Mouse (Mus musculus) ES-E14 (cell line): ENCODE measurements around the gene Fhl2. TPM values are rescaled to one million over a fixed set of nuclear protein-coding genes. Genes with fewer than 3 reads are reported as not detected.

Experiments
- DNase-seq: peaks from one replicate; pipeline ENCODE4 v3.0.0-alpha.2; 2013; ENCODE audit warnings: low read depth, low spot score
- H3K27ac ChIP-seq: 2 replicates; pipeline ENCODE4 v1.5.1; 2012; ENCODE audit warnings: low read depth, mild to moderate bottlenecking, low read length, moderate library complexity, mixed read lengths; ENCODE audit not compliant: poor library complexity, insufficient read depth, severe bottlenecking
- H3K36me3 ChIP-seq: 2 replicates; pipeline ENCODE4 v1.6.1; 2012; ENCODE audit warnings: mild to moderate bottlenecking, low read length, moderate library complexity, mixed read lengths; ENCODE audit not compliant: control insufficient read depth, poor library complexity, insufficient read depth, severe bottlenecking
- H3K4me1 ChIP-seq, 2 experiments: fragments of 150-350 bp in 1 of 2; sonication (generic) in 1 of 2; 2 replicates each; pipeline ENCODE4 v1.6.1; 2012; ENCODE audit warnings: low read length in 2 of 2, mild to moderate bottlenecking in 1 of 2, mixed read lengths in 1 of 2; ENCODE audit not compliant: control insufficient read depth in 2 of 2, insufficient read depth in 2 of 2, poor library complexity in 1 of 2
- H3K4me3 ChIP-seq, 2 experiments: fragments of 150-350 bp in 1 of 2; sonication (generic) in 1 of 2; 2 replicates each; pipeline ENCODE4 v1.5.1; 2012; ENCODE audit warnings: low read length in 2 of 2, low read depth in 1 of 2, mild to moderate bottlenecking in 1 of 2, mixed read lengths in 1 of 2; ENCODE audit not compliant: insufficient read depth in 1 of 2, poor library complexity in 1 of 2, severe bottlenecking in 1 of 2
- H3K9ac ChIP-seq: 2 replicates; pipeline ENCODE4 v1.6.1; 2012; ENCODE audit warnings: low read depth, mild to moderate bottlenecking, low read length, mixed read lengths; ENCODE audit not compliant: poor library complexity, insufficient read depth, severe bottlenecking
- H3K9me3 ChIP-seq: fragments of 150-350 bp; sonication (generic); 2 replicates; pipeline ENCODE4 v1.6.1; 2012; ENCODE audit warnings: low read depth, mild to moderate bottlenecking, low read length; ENCODE audit not compliant: control insufficient read depth, insufficient read depth
- CHD2 ChIP-seq: IDR thresholded peaks from 2 replicates; pipeline ENCODE4 v1.6.1; 2014; ENCODE audit warnings: mild to moderate bottlenecking, low read depth, low read length, inconsistent platforms
- HCFC1 ChIP-seq: IDR thresholded peaks from 2 replicates; pipeline ENCODE4 v1.6.1; 2012; ENCODE audit warnings: low read length, inconsistent platforms, borderline replicate concordance; ENCODE audit not compliant: insufficient read depth
- MAFK ChIP-seq: IDR thresholded peaks from 2 replicates; pipeline ENCODE4 v1.6.1; 2014; ENCODE audit warnings: mild to moderate bottlenecking, low read depth, low read length, inconsistent platforms; ENCODE audit not compliant: insufficient read depth
- ZC3H11A ChIP-seq: IDR thresholded peaks from 2 replicates; pipeline ENCODE4 v1.6.1; 2012; ENCODE audit warnings: low read depth, mild to moderate bottlenecking, inconsistent platforms, low read length, borderline replicate concordance
- ZNF384 ChIP-seq: IDR thresholded peaks from 2 replicates; pipeline ENCODE4 v1.6.1; 2012; ENCODE audit warnings: low read depth, low read length, inconsistent platforms
- in situ Hi-C, 2 experiments: fragments of 600-800 bp; cut with MboI; formaldehyde crosslinking; loops; one replicate each; pipeline ENCODE4 v1.15.1; 2025; ENCODE audit warnings: low sequenced_read_pairs in 2 of 2, inconsistent platforms in 1 of 2; ENCODE audit not compliant: unreplicated experiment in 2 of 2
- total RNA-seq: library from RNA; depleted of rRNA; stranded (reverse); fragments of 300-350 nt; gene quantifications from 2 replicates; pipeline ENCODE4 v1.2.3, GENCODE M21; 2012

Gene Fhl2
- total RNA-seq, 1 experiment: 27.4 TPM

DNA sequence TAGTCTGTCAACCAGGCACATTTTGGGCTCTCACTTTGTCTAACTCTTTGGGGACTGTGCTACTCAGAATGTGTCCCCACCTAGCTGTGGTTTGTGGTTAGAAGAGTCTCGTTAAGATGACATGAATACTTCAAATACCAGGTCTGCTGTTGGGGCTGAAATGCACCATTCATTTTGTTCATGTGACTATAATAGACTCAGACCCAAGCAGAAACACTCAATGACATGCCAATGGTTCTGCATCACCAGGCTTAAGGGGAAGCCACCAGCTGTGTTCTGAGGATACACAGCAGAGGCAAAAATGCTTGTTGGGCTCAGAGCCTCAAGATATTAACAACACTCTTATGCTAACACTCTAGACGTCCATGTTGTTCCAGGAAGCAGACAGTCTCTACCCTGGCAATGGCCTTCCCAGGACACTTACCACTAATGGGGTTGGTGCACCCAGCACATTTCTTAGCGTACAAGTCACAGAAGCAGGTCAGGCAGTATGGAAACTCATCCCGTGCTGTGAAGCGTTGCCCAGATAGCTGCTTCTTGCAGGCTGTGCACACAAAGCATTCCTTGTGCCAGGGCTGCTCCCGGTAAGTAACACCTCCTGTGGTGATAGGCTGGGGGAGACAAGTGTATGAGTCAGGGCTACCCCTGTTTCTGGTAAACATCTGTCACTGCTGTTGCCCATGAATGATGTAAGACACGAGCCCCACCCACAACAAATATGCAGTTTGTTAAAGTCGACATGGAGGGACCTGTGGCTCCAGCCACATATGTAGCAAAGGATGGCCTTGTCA, 68.8 kb downstream of the Fhl2 start:
- Histone ChIP-seq H3K4me3 (no peak overlapping the region), H3K36me3 (no peaks in the 10 kb centered on the region), H3K4me1 (peaks cover 0 to 5% of the 10 kb centered on the region in 2 experiments; a peak in 1 of 4 replicates), H3K27ac (no peak overlapping the region), H3K9ac (no peak overlapping the region), H3K9me3 (no peaks in the 10 kb centered on the region)
- in situ Hi-C loops: no loop called here
- TF ChIP-seq CHD2 (no peak), HCFC1 (no peak), MAFK (no peak), ZC3H11A (no peak)
- no peak for DNase-seq

DNA sequence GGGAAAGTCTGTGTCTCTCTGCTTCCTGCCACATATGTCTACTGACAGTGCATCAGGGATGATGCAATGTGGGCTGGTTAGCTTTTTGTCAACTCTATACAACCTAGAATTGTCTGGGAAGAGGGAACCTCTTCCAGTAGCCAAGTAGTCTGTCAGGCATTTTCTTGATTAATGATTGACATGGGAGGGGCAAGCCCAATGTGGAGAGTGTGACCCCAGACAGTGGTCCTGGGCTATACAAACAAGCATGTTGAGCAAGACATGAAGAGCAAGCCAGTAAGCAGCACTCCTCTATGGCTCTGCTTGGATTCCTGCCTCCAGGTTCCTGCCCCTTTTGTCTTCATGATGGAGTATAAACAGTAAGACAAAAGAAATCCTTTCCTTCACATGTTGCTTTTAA, 69.6 kb downstream of the Fhl2 start:
- TF ChIP-seq ZC3H11A (no peak), ZNF384 (no peak)
- H3K4me1 ChIP-seq: peaks cover 0 to 5% of the 10 kb centered on the region in 2 experiments; a peak in 1 of 4 replicates
- H3K27ac ChIP-seq: no peak overlapping the region
- no peaks in the 10 kb centered on the region for H3K36me3 ChIP-seq
- in situ Hi-C loops: no loop called here
- DNase-seq: no peak
- no peaks in the 10 kb centered on the region for H3K9me3 ChIP-seq
- H3K9ac ChIP-seq: no peak overlapping the region
- no peak overlapping the region for H3K4me3 ChIP-seq

DNA sequence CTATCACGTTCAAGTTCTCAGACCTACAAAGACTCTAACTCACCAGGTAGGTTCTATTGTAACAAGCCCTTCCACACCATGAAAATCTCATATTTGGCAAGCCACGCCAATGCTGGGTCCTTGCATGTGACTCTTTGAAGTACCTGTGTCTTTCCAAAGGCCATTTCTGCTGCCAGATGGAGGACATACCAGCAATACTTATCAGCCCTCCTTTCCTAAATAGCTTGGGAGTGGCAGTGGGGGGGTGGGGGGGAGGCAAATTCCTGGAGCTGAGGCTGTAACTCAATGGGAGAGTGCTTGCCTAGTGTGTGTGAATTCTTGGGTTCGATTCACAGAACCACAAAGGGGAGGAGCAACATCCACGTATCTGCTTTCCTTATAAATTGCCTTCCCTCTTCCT, 72.1 kb downstream of the Fhl2 start:
- Histone ChIP-seq H3K9ac (no peak overlapping the region), H3K4me1 (peaks cover 0 to 5% of the 10 kb centered on the region in 2 experiments; a peak in 1 of 4 replicates), H3K27ac (no peak overlapping the region), H3K9me3 (no peaks in the 10 kb centered on the region), H3K4me3 (no peak overlapping the region), H3K36me3 (no peaks in the 10 kb centered on the region)
- TF ChIP-seq CHD2 (no peak), HCFC1 (no peak)
- in situ Hi-C loops: no loop called here
- DNase-seq: no peak

DNA sequence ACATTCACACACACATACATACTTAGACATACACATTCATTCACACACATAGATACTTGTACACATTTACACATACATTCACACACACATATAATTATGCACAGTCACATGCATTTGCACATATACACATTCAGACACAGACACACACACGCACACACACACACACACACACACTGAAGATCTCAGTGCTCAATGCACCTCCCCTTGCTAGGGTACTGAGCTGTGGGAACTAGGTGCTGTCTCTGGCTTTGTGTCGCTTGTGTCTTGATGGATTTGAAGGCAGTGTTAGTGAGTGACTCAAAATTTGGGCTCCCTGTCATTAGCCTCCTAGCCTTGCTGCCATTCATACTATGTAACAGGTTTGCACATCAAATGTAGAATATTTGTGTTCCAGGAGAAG, 74.2 kb downstream of the Fhl2 start:
- H3K4me1 ChIP-seq: no peaks in the 10 kb centered on the region
- DNase-seq: no peak
- H3K9ac ChIP-seq: no peak overlapping the region
- TF ChIP-seq CHD2 (no peak), ZNF384 (no peak), HCFC1 (no peak), ZC3H11A (no peak), MAFK (no peak)
- H3K36me3 ChIP-seq: peaks cover under 1% of the 10 kb centered on the region; the same call in 1 of the 2 replicates
- no peak overlapping the region for H3K27ac ChIP-seq
- in situ Hi-C loops: no loop called here
- no peak overlapping the region for H3K4me3 ChIP-seq
- H3K9me3 ChIP-seq: no peaks in the 10 kb centered on the region

DNA sequence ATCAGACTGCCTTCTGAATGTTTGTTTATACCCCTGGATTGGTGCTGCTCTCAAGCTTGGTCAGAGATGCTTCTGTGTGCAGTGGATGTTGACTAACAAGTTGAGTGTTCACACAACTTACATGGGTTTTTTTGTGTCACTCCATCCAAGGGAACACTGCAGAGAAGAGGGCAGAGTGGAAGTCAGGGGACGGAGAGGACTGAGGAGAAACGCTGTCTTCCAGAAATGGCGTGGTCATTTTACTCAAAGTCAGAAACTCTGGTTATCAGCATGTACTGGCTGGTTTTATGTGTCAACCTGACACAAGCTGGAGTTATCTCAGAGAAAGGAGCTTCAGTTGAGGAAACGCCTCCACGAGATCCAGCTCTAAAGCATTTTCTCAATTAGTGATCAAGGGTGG, 75.8 kb downstream of the Fhl2 start:
- TF ChIP-seq ZNF384 (no peak), CHD2 (no peak), HCFC1 (no peak), ZC3H11A (no peak), MAFK (no peak)
- in situ Hi-C loops: no loop called here
- Histone ChIP-seq H3K27ac (no peak overlapping the region), H3K4me1 (no peaks in the 10 kb centered on the region), H3K9me3 (no peaks in the 10 kb centered on the region), H3K36me3 (peaks cover 3% of the 10 kb centered on the region), H3K4me3 (no peak overlapping the region), H3K9ac (no peak overlapping the region)
- no peak for DNase-seq
